Mouse (Mus musculus): ENCODE measurements around the gene Anxa9. TPM values are rescaled to one million over a fixed set of nuclear protein-coding genes. Genes with fewer than 3 reads are reported as not detected.

The Anxa9 gene
- total RNA-seq, 2 experiments from 2014 or later = 5.4 to 15.5 TPM

GRCm38 (mm10) chr3:95314486-95315093, 7.6 kb upstream of the Anxa9 start, which contains the start of gene Cers2:
Gene Cers2 (plus strand): TSS chr3:95314791.
- ATAC-seq (replicated peaks; ENCODE audit: poor library complexity, severe bottlenecking) = no peak

DNA sequence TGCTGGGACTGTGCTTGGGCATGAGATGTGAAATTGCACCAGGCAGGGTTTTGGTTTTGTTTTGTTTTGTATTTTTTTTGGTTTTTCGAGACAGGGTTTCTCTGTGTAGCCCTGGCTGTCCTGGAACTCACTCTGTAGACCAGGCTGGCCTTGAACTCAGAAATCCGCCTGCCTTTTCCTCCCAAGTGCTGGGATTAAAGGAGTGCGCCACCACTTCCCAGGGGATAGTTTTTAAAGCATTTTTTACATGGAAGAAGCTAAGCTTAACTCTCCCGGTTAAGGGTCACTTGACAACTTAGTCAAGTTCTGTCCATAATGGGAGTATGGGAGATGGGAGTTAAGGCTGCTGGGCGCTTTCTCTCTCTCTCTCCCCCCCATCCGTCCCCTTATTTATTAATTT, 7.1 kb upstream of the Anxa9 start:
- ATAC-seq (replicated peaks; ENCODE audit: poor library complexity, severe bottlenecking) = no peak

DNA sequence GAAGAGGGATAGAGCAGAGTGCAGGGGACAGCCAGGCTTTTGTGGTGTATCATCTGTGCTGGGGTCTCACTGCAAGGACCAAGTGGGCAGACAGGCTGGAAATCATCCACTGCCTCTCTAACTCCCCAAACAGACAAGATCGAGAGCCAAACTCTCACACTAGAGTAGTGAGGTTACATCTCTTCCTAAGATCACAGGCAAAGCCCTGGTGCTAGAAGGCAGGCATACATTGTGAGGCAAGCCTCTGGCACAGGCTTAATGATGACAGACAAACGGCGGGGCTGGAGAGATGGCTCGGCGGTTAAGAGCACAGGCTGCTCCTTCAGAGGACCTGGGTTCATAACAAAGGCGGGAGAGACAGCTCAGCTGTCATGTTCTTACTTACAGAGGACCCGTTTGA, 6.5 kb upstream of the Anxa9 start:
- no peak for ATAC-seq (replicated peaks; ENCODE audit: poor library complexity, severe bottlenecking)

- ATAC-seq (replicated peaks; ENCODE audit: poor library complexity, severe bottlenecking) = peak; percentile 68
Measured at GRCm38 (mm10) chr3:95312623-95313022, 5.6 kb upstream of the Anxa9 start.

GRCm38 (mm10) chr3:95310968-95311882, 4.2 kb upstream of the Anxa9 start:
- ATAC-seq (replicated peaks; ENCODE audit: poor library complexity, severe bottlenecking) = peak; percentile 23; the same call in 1 of the 2 replicates

DNA sequence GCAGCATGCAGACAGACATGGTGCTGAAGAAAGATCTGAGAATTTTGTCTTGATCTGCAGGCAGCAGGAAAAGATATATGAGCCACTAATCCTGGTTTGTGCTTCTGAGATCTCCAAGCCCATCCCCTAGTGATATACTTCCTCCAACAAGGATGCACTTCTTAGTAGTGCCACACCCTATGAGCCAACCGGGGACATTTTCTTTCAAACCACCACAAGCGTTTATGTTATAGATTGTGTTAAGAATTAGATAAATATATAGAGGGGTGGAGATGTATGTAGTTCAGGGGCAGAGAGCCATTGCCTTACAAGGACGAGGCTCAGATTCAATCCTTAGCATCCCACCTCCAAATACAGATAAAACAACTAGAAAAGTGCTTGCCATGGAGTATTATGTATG, 3.5 kb upstream of the Anxa9 start:
- no peak for ATAC-seq (replicated peaks; ENCODE audit: poor library complexity, severe bottlenecking)

DNA sequence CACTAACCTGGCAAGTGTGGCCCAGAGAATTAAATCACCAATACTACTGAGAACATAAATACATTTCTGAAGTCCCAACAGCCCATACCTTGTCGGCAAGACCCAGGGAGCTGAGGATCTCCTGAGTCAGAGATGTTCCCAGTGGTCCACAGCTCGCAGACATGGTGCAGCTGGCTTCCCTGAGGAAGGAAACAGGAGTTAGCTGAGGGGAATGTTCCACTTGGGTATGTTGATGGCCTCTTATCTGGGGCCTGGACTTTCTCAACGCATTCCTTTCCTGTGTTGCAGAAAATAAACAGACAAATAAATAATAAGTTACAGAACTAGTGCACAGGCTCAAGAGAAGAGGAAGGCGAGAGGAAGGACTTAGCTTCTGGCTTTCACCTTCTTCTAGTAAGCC, 732 bp downstream of the Anxa9 start:
- no peak for ATAC-seq (replicated peaks; ENCODE audit: poor library complexity, severe bottlenecking)

GRCm38 (mm10) chr3:95301204-95301796, 5.7 kb downstream of the Anxa9 start:
- ATAC-seq (replicated peaks; ENCODE audit: poor library complexity, severe bottlenecking) = peak; percentile 52; the same call in 1 of the 2 replicates

DNA sequence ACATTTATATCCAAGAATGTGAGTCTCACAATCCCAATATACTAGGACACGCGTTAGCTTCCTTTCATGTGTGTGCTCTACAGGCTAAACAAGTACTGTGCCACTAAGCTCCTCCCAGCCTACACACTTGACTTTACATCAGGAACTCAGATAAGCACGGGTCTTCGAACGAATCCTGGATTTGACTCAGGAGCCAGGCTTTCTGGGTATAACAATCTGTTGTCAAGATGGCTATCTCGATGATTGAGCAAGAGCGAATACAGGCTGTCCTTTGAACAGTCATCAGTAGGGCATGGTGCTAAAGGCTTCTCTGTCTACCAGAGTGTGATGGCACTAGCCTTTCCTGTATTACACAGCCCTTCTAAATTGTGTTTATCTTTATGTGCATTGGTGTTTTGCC, 9.0 kb downstream of the Anxa9 start:
- ATAC-seq (replicated peaks; ENCODE audit: poor library complexity, severe bottlenecking) = no peak

GRCm38 (mm10) chr3:95296103-95296469, 10.9 kb downstream of the Anxa9 start:
- no peak for ATAC-seq (replicated peaks; ENCODE audit: poor library complexity, severe bottlenecking)

GRCm38 (mm10) chr3:95295321-95296102, 11.5 kb downstream of the Anxa9 start:
- ATAC-seq (replicated peaks; ENCODE audit: poor library complexity, severe bottlenecking) = no peak

DNA sequence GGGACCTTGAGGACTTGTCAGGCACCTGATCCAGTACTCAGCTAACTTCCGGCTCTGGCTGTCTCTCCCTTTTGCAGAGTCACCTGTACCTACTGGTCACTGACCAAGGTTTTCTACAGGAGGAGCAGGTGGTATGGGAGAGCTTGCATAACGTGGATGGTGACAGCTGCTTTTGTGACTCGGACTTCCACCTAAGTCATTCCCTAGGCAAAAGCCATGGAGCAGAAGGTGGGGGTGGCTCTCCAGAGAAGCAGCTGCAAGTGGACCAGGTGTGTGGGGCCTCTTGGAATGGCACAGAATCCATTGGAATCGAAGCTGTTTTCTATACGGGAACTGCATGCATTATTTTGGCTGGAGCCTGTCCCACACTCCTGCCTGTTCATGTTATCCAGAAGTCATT, 12.3 kb downstream of the Anxa9 start:
- ATAC-seq (replicated peaks; ENCODE audit: poor library complexity, severe bottlenecking) = 0 out of 2 replicates have a peak, but pooled peaks have one; percentile 0

DNA sequence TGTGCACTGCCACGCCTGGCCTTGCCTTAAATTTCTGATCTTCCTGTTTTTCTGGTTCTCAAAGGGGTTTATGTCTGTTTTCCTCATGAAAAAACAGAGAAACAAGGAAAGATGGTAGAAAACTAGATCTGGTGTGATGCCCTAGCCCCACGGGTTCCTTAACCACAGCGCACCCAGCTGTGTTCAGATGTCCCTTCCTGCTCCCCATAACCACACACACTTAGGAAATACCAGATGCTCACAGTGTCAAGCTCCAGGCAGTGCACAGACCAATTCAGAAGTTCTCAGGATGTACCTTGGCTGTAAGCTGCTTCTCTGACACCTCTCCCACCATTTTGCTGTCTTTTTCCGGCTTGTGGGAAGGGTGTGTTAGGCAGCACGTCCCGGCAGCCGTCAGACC, 12.7 kb downstream of the Anxa9 start:
- ATAC-seq (replicated peaks; ENCODE audit: poor library complexity, severe bottlenecking) = peak; percentile 67

DNA sequence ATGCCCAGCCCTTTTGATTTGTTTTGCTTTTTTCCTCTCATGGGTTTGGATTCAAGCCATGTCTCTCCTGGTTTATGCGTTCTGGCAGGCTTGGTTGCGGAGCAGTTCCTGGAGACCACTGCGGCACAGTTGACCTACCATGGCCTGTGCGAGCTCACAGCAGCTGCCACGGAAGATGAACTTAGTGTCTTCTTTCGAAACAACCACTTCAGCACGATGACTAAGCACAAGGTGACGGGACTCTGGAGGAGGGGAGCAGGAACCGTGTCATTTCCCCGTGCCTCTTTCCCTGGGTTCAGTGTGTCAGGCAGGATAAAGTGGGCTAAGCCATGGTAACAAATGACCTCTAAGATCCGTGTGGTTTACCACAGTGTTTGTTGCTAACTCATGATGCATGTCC, 13.4 kb downstream of the Anxa9 start:
- ATAC-seq (replicated peaks; ENCODE audit: poor library complexity, severe bottlenecking) = peak; percentile 90

GRCm38 (mm10) chr3:95292899-95293298, 14.1 kb downstream of the Anxa9 start:
- ATAC-seq (replicated peaks; ENCODE audit: poor library complexity, severe bottlenecking) = no peak

DNA sequence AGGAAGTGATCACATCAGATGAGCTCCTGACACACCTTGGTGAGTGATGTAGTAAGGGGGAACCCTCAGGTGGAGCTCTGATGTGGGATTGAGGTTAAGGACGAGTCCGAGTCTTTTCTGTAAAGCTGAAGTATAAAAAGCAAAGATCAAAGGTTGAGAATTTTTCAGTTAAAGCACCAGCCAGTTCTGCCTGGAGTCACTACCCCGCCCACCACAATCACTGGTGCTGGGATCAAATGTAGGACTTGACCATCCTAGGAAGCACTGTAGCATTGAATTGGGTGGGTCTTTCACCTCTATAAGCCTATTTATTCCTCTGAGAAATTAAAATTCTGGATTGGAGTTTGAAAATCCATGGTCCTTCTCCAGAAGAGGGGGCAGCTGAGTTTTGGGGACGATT, 15.9 kb downstream of the Anxa9 start:
- no peak for ATAC-seq (replicated peaks; ENCODE audit: poor library complexity, severe bottlenecking)

DNA sequence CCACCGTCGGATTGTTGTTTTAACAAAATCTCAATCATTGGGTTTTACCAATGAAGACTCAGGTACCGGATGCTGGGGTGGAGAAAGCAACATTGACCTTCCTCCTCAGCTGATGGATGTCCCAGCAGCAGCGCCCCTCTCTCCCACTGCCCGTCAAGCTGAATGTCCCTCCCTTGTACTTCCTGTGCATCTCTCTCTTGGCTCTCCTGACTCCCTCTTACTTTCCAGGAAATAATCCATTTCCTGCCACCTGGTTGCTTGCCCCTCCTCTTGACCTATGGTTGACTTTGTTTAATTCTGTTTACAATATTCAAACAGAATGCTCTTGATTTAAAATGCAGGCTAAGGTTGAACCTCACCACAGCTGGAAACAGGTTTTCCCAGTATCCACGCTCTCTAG, 16.8 kb downstream of the Anxa9 start:
- ATAC-seq (replicated peaks; ENCODE audit: poor library complexity, severe bottlenecking) = no peak

GRCm38 (mm10) chr3:95289419-95289818, 17.6 kb downstream of the Anxa9 start:
- ATAC-seq (replicated peaks; ENCODE audit: poor library complexity, severe bottlenecking) = no peak

DNA sequence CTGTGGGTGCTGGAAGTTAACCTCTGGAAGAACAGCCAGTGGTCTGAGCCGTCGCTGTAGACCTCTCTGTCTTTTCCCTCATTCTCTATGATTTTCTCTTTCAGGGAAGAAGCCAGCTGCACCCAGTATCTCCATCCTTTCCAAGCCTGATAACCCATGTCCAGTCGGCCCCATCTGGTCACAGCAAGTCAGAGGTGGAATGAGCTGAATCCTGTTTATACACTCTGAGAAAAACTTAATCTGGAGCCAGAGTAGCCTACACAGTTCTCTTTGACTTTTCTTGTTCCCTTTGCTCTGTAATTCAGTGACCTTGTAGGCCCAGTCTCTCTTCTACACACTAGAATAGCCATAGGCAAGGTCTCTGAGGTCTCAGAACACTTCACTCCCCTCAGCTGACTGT, 19.4 kb downstream of the Anxa9 start:
- no peak for ATAC-seq (replicated peaks; ENCODE audit: poor library complexity, severe bottlenecking)

DNA sequence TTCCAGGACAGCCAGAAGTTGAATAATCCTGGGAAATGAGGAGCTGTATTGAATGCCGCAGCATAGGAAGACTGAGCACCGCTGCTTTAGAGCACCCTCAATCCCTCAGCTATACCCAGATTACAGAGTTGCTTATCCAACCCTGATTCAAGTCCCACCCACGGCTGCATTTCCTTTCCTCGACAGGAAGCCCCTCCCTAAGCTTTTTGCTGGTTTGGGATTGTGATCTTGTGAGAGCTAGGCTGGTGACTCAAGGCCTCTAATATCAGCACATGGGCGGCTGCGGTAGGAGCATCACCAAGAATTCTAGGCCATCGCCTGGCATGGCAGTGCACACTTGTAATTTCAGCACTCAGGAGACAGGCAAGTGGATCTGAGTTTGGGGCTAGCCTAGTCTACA, 20.5 kb downstream of the Anxa9 start:
- no peak for ATAC-seq (replicated peaks; ENCODE audit: poor library complexity, severe bottlenecking)

GRCm38 (mm10) chr3:95286011-95286410, 21.0 kb downstream of the Anxa9 start:
- ATAC-seq (replicated peaks; ENCODE audit: poor library complexity, severe bottlenecking) = no peak

Data from granulocyte monocyte progenitor cell, adult 5-6 weeks (primary cell).